Mouse (Mus musculus) activated CD4-positive, CD25-positive, alpha-beta regulatory T cell, adult 4 months (primary cell): ENCODE measurements around the gene Flna. TPM values are rescaled to one million over a fixed set of nuclear protein-coding genes. Genes with fewer than 3 reads are reported as not detected.
A peak's percentile ranks its signal among the peaks of the same experiment; 100 is the strongest.

ENCODE experiments used
- ATAC-seq: one replicate; pipeline ENCODE4 v1.8.0; 2017
- polyA plus RNA-seq, 2 experiments: library from polyadenylated mRNA; unstranded; fragments of 100-300 nt; shearing (Covaris generic); gene quantifications; one replicate each; pipeline ENCODE4 v1.2.1; 2017

Gene Flna
- 100 to 1,000 TPM; 202 to 298 TPM for polyA plus RNA-seq

DNA sequence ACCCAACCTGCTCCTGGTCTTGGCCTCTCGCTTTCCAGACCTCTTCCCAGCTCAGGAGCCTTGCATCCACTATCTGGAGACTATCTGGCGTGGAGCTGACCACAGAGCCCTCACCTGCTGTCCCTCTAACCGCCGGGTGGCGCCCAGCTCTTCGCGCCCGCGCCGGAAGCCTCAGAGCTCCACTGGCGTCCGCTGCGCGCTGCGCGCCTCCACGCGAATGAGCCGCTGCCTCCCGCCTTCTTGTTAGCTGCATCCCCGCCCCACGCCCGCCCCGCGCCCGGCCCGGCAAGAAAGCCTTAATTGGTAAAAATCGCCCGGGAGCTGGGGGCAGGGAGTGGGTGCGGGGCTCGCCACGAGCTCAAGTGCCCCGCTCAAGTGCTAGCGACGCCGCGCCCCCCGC, at the start of gene Flna:
Gene Flna, minus strand, starts transcription at position 206 of the 400 bp plus-strand sequence.
- ATAC-seq: no peak

GRCm38 (mm10) chrX:74298348-74298747, 48.7 kb upstream of the Flna start:
- ATAC-seq: no peak

- ATAC-seq: peak; percentile 99
Observed at GRCm38 (mm10) chrX:74296538-74297448, 47.2 kb upstream of the Flna start, which contains the start of gene Atp6ap1. Atp6ap1 (plus strand) TSS chrX:74297097.

DNA sequence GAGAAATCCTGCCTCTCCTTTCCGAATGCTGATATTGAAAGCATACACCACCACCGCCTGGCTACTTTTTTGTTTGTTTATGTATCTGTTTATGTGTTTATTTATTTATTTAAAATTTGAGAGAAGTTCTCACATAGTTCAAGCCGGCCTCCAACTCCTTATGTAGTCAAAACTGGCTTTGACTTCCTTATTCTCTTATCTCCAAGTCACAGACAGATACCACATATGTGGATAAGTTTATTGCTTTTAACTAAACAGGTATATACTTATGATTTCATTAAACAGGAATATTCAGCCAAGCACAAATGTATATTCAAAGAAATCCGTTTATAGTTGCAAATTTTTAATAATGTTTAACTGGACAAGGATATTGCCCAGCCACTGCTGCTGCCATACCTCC, 43.8 kb upstream of the Flna start:
- ATAC-seq: no peak

DNA sequence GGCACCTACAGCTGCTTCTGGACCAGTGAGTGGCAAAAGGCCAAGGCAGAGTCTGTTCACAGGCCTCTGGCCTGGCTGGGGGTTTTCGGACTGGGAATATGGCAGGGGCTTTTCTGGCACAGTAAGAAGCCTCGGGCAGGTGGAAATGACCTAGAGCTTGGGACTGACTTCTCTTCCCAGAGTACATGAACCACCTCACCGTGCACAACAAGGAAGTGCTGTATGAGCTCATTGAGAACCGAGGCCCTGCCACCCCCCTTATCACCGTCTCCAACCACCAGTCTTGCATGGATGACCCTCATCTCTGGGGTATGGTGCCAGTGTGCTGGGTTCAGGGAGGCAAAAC, 33.4 kb upstream of the Flna start:
- no peak for ATAC-seq

GRCm38 (mm10) chrX:74282395-74283091, 32.9 kb upstream of the Flna start:
- ATAC-seq: peak; percentile 74

GRCm38 (mm10) chrX:74281732-74282394, 32.2 kb upstream of the Flna start, which contains the start of the genes Taz and Dnase1l1:
Taz (plus strand) TSS chrX:74281912.
Dnase1l1 (minus strand) TSS chrX:74282337.
- ATAC-seq: peak; percentile 54

GRCm38 (mm10) chrX:74281041-74281731, 31.6 kb upstream of the Flna start:
- ATAC-seq: no peak

DNA sequence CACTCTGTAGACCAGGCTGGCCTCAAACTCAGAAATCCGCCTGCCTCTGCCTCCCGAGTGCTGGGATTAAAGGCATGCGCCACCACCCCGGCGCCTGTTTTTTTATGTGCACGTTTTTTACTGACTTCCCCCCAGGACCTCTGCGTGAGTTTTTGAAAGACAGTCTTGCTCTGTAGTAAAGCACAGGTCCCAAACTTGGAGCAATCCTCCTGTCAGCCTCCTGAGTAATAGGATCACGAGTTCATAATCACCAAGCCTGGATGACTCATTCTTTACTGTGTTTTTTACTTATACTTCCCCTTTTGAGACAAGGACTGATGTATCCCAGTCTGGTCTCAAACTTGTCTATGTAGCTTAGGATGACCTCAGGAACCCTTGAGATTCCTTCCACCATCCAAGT, 28.3 kb upstream of the Flna start:
- ATAC-seq: no peak

DNA sequence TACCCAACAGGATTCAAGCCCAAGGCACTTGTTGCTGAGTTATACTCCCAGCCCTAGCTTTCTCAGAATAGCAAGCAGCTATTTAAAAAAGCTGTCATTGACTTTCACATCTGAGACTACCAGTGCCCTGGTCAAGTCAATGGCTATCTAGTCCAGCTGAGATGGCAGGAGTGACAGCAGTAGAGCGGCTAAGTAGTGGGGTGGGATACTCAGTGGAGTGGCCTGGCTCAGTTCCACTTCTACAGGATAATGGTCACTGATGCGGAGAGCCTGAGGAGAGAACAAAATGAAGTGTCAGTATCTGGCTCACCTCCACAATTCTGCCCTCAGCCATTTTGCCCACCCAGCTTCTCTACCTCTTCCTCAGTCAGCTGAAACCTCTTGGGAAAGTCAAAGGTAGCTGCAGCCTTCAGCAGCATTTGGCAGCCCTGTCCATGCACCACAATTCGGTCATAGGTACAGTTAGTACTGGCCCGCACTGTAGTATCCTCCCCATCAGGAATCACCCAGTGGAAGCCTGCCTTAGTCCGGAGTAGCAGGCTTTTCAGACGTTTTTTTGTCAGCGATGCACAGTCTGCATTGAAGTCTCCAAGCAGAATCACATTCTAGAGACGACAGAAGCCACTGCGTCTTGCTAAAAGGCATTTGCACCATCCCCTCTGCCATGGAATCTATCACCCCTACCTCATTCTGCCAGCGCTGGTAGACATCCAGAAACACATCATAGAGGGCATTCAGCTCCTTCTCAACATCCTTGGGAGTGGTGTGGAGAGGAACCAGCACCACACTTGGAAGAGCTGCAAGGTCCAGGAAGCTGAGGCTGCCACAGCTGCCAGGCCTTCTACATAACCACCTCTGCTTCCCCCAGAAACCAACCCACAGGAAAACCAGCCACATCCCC, 24.1 kb upstream of the Flna start:
- no peak for ATAC-seq

DNA sequence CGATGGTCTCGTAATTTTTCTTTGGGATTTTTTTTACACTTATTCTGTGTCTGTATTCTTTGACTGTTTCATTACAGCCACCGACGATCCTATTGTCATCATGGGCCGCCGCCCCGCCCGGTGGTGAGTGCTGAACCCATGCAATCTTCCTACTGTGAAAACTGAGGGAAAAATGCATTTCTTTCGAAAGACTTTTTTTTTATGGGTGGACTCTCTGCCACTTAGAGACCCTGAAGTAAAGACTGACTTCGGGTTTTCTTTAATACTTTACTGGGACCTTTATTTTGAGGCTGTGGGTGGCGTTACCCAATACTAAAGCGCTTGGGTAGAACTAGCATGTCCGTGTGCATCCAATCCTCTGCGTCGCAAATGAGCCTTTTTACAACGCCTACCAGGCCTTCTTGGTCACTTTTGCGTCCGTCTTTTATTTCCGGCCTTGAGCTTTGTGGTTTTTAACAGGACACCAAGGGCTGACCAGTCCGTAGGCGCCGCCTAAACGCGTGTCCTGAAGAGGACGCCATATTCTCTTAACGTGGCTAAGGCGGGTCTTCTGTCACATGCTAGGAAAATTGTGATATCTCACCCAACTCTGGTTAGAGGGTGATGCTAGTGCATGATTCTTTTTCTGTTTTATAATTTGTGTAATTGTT, 21.4 kb upstream of the Flna start:
- ATAC-seq: no peak

- ATAC-seq: peak; percentile 81
Observed at GRCm38 (mm10) chrX:74270062-74270901, 20.7 kb upstream of the Flna start, which contains the start of gene Rpl10. Rpl10 (plus strand) TSS chrX:74270812.

GRCm38 (mm10) chrX:74269736-74270061, 20.1 kb upstream of the Flna start:
- ATAC-seq: no peak

DNA sequence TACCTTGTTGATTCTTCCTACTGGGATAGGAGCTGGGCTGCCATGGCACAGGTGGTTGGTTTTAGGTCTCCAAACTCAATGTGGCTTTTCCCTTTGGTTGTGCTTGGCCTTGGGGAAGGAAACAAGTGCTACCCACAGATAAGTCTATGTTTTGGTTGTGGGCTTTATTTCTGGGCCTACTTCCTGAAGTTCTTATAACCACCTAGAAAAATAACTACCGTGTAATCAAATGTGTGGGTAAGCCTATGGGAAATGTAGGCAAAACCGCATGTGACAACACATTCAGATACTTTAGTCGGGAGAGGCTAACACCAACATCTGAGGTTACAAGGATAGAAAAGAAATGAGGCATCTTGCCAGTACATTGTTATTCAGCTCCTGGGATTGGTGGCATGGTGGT, 8.1 kb upstream of the Flna start:
- ATAC-seq: no peak

GRCm38 (mm10) chrX:74254888-74255565, 5.4 kb upstream of the Flna start:
- no peak for ATAC-seq

DNA sequence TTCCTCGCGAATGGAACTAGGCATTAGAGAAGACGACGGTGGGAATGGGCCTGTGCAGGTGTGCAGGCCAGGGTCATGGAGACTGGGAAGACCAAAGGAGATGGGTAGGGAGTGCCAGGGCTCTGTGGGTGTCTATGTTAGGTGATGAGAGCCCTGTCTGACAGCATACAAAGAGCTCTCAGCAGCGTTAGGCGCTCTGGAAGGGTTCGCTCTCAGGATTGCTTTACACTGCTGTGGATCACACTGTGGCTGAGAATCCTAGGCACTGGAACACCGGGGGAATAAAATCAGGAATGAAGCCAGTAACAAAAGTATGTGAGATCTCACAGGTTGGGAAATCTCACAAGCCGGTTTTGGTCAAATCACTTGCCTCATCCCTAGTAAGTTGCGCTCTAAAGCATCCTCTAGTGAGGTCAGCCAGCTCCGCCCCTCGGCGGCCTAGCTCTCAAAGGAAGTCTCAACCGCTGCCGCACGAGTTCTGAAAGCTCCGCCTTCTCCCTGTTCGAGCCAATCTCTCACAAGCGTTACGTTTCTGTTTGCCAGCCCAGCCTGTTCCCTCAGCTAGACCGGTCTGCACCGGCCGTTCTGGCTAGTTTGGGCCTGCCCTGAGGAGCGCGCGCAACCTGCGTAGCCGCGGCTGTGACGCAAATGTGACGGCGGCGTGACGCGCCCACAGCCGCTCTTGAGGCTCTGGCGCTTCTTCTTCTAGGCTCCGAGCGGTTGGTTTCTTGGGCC, 4.7 kb upstream of the Flna start, which contains the start of gene Emd:
Gene Emd, plus strand, starts transcription at position 535 of the 735 bp plus-strand sequence.
- ATAC-seq: peak; percentile 93

DNA sequence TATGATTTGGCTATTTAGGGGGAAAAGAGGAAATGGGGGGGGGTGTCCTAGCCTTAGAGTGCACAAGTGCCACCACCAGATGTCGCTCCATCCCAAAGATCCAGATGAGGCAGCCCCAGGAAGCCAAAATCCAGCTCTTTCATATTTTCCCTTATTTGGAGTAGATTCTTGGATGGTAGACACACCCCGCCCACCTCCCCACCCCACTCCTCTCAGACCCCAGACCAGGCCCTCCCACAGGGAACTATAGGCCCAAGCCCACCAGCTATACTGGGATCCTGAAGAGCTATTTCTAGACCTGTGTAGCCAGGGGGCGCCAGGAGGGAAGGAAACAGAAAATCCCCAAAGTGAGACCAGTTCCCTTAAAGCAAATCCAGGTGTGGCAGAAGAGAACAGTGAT, 969 bp downstream of the Flna start:
- no peak for ATAC-seq

GRCm38 (mm10) chrX:74246693-74247092, 2.9 kb downstream of the Flna start:
- ATAC-seq: peak; percentile 3
